Mouse (Mus musculus) embryonic fibroblast, embryonic 13.5 days (primary cell): Measurements from ENCODE around the gene Gm10563.

Experiments used
- CTCF ChIP-seq: IDR thresholded peaks from 2 replicates; pipeline ENCODE4 v1.5.1; 2011; ENCODE audit warnings: mild to moderate bottlenecking, control low read depth, low read length, moderate library complexity, borderline replicate concordance; ENCODE audit not compliant: insufficient read depth
- POLR2A ChIP-seq: IDR thresholded peaks from 2 replicates; pipeline ENCODE4 v1.6.1; 2011; ENCODE audit warnings: low read depth, mild to moderate bottlenecking, control low read depth, low read length, moderate library complexity

DNA sequence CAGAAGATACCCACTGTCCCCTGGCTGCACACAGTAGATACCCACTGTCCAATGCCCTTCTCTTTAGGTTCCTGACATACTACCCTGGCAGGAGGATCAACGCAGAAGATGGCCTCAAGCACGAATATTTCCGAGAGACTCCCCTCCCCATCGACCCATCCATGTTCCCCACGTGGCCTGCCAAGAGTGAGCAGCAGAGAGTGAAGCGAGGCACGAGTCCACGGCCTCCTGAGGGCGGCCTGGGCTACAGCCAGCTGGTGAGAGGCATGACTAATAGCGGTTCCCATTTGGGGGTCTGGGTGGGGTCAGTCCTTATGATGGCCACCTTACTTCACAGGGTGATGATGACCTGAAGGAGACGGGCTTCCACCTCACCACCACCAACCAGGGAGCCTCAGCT is 4.1 kb upstream of the Gm10563 start:
- TF ChIP-seq POLR2A (no peak), CTCF (no peak)
